Mouse (Mus musculus) macrophage (primary cell): ENCODE measurements around the gene Ypel4. TPM values are rescaled to one million over a fixed set of nuclear protein-coding genes. Genes with fewer than 3 reads are reported as not detected.

Experiments used
- H3K27ac ChIP-seq: fragments of 350-480 bp; formaldehyde crosslinking; 2 replicates; pipeline ENCODE4 v1.9.0; 2021
- H3K36me3 ChIP-seq: fragments of 350-480 bp; formaldehyde crosslinking; 2 replicates; pipeline ENCODE4 v1.9.0; 2021; ENCODE audit errors: inconsistent target
- H3K4me3 ChIP-seq: fragments of 350-480 bp; formaldehyde crosslinking; 2 replicates; pipeline ENCODE4 v1.9.0; 2021; ENCODE audit errors: inconsistent target
- H3K79me2 ChIP-seq: fragments of 350-480 bp; formaldehyde crosslinking; 2 replicates; pipeline ENCODE4 v1.9.0; 2021; ENCODE audit errors: inconsistent target
- WGBS: methylation state at CpG from one replicate; pipeline ENCODE4 v1.1.7; 2026; ENCODE audit warnings: inconsistent platforms; ENCODE audit not compliant: missing documents; 5-methylcytosine and 5-hydroxymethylcytosine counted together
- polyA plus RNA-seq: library from polyadenylated mRNA; stranded (reverse); fragments of 250-400 nt; gene quantifications from 3 replicates; pipeline ENCODE4 v1.2.4, GENCODE M21; 2018; ENCODE audit warnings: inconsistent platforms

Ypel4 gene
- polyA plus RNA-seq, 1 experiment from 2014 or later, result not detected

DNA sequence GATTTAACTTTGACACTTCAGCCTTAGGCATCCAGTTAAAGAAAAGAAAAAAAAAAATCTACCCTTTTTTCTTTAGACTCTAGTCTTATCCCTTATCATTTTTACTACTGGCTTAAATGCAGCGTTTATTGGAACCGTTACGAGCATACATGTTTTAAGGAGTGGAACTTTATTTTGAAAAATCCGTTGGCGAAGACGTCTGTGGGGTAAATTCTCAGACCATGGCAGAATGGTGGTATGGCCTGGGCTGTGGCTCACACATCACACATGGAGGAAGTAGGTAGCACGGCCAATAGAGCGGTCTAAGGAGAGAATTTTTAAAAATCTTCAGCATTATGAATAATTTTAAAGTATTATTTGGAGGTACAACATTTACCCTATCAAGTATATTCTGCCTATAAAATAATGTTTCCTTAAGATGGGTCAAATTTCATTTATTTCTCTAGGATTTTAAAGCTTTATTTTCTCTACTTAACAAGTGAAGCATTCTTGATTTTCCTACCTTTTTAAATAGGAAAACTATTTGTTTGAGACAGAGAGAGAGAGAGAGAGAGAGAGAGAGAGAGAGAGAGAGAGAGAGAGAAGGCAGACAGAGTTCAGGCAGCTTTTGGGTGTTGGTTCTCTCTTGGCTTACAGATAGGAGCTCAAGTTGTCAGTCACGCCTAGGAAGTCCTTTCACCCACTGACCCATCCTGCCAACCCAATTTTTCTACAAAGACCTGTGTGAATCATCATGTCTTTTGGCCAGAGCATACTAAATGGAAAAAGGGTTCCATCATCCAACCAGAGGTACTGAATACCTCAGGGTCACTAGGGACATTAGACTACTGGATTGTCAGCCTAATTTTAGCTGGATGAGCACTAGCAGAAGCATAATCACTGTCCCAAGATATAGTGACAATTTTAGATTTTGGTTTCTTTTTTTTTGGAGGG lies 17.2 kb upstream of the Ypel4 start:
- H3K79me2 ChIP-seq, result peaks cover 27% of the 10 kb centered on the region
- WGBS, result 31% methylated on average over 9 of the region's 9 CpGs
- no peaks in the 10 kb centered on the region for H3K36me3 ChIP-seq
- peak overlapping the region; percentile 59 for H3K4me3 ChIP-seq
- peak overlapping the region; percentile 83 for H3K27ac ChIP-seq

DNA sequence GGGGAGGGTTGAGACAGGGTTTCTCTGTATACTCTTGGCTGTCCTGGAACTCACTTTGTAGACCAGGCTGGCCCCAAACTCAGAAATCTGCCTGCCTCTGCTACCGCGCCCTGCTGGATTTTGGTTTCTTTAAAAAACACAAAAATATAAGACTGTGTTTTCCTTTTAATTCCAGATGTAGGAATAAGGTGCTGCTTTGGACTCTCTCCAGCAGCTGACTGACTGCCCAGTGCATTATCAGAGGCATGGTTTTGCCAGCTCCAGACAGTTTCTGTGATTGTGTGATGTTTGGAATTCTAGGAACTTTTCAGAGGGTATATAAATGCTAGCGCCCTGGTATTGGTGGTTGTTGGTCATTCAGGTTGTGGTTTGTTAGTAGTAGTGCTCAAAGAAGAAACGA lies 16.5 kb upstream of the Ypel4 start:
- WGBS, result 92% methylated on average over 4 of the region's 4 CpGs
- Histone ChIP-seq H3K4me3 (no peak overlapping the region), H3K79me2 (peaks cover 25% of the 10 kb centered on the region), H3K27ac (no peak overlapping the region), H3K36me3 (no peaks in the 10 kb centered on the region)

DNA sequence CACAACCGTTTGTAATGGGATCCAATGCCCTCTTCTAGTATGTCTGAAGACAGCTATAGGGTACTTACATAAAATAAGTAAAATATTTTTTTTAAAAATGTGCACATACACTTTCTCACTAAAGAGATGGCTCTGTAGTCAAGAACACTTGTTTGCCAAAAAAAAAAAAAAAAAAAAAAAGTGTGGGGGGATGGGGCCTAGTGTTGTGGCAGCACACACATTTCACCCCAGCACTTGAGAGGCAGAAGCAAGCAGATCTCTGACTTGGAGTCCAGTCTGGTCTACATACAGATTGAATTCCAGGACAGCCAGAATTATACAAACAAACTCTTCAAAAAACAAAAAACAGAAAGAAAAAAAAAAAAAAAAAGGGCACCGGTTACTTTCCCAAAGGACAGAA lies 13.1 kb upstream of the Ypel4 start:
- no peak overlapping the region for H3K27ac ChIP-seq
- 83% methylated on average over 1 of the region's 2 CpGs for WGBS
- no peak overlapping the region for H3K4me3 ChIP-seq
- H3K36me3 ChIP-seq, result peaks cover 17% of the 10 kb centered on the region; the same call in 1 of the 2 replicates
- peaks cover 35% of the 10 kb centered on the region for H3K79me2 ChIP-seq

DNA sequence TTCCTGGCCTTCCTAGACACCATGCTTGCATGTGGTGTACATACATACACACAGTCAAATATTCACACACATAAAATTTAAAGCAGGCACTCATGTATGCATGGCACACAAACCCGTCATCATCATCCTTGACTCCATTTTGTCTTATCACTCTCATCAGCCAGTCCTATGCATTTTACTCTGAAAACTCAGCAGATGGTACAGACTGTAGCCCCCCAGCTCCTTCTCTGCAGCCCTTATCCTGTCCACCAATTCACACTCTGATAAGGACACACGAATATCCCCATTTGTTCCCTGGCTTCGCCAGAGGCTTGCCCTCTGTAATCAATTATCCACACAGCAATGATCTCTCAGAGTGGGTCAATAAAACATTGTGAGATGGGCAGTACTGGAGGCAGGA lies 12.7 kb upstream of the Ypel4 start:
- Histone ChIP-seq H3K27ac (no peak overlapping the region), H3K36me3 (peaks cover 17% of the 10 kb centered on the region; the same call in 1 of the 2 replicates), H3K4me3 (no peak overlapping the region), H3K79me2 (peaks cover 39% of the 10 kb centered on the region)
- WGBS, result 92% methylated on average over 3 of the region's 3 CpGs

DNA sequence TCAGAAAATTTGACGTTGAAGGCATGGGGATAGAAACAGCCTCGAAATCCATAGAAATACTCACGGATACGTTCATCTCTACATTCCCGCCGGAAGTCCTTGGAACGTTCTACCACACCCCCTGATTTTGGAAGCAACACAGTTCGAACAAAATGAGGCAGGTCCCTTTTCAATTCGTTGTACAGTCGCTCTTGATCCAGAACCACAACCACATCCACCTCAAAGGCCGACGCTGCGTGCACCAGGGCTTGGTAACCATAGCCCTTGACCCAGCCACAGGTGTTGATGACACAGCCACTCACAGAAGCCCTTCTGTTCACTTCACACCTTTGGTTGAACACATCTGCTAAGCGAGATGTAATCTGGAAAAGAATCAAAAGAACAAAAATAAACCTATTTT lies 10.0 kb upstream of the Ypel4 start:
- H3K79me2 ChIP-seq, result peaks cover 49% of the 10 kb centered on the region
- WGBS, result 92% methylated on average over 13 of the region's 14 CpGs
- no peak overlapping the region for H3K4me3 ChIP-seq
- H3K36me3 ChIP-seq, result peaks cover 17% of the 10 kb centered on the region; the same call in 1 of the 2 replicates
- no peak overlapping the region for H3K27ac ChIP-seq

DNA sequence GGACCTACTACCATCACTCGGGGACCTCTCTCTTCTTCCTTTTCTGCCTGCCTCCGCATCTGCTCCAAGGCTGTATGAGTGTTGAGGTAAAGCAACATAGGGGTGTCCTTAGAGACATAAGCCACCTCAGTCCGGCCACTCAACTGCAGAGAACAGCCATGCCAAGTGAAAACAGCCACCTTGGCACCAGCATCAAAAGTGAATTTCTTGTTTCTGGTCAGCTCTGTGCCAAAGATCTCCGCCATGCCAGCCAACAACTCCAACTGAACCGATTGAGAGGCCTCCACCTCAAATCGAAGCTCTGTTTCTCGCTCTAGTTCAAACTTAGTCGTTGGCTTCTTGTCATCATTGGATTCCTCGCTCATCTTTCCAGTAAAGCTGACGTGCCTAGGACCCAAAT lies 8.1 kb upstream of the Ypel4 start:
- Histone ChIP-seq H3K27ac (no peak overlapping the region), H3K79me2 (peaks cover 49% of the 10 kb centered on the region), H3K4me3 (peak overlapping the region; percentile 81; the same call in 1 of the 2 replicates), H3K36me3 (peaks cover 17% of the 10 kb centered on the region; the same call in 1 of the 2 replicates)
- WGBS, result 92% methylated on average over 10 of the region's 10 CpGs

DNA sequence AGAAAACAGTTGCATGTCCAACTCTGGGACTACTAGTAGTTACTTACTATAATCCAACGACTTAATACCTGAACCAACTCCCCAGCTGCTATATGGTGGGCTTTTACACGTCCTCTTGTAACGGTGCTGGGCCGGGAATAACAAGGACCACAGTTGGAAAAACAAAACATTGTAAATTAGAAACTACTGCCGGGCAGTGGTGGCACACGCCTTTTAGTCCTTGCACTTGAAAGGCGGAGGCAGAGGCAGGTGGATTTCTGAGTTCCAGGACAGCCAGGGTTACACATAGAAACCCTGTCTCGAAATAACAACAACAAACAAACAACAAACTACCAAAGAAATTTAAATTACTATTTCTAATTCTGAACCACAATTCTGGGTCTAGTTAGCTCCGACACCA lies 7.1 kb upstream of the Ypel4 start:
- H3K27ac ChIP-seq, result peak overlapping the region; percentile 78
- H3K4me3 ChIP-seq, result peak overlapping the region; percentile 81
- peaks cover 17% of the 10 kb centered on the region; the same call in 1 of the 2 replicates for H3K36me3 ChIP-seq
- WGBS, result 2% methylated on average over 9 of the region's 9 CpGs
- peaks cover 49% of the 10 kb centered on the region for H3K79me2 ChIP-seq

DNA sequence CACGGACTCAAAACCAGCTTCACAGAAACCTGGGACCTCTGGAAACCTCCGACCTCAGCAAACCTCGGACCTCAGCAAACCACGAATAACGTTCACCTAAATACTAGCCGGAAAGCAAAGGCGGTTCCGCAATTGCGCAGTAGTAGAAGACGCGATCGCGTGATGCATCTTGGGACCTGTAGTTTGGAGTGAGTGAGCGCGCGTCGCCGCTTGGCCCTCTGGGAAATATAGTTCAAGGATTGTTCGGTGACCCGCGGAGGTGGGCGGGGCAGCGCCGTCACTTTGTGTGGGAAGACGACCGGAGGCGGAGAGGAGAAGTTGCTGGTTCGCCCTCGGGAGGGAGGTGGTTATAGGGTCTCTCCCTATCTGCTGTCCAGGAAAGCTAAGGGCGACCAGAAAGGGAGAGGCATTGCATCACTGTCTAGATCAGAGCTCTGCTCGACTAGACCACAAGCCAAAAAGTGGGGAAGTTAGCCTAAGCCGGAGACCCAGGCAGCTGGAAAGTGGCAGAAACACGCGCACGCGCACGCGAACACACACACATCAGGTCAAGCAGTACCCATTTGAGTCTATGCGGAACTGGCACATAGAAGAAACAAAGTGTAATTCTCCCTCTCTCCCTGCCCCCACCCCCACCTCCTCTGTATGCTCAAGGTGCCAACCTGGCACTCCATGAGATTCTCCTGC lies 6.5 kb upstream of the Ypel4 start, which contains the start of gene Clp1:
Gene Clp1 (minus strand): TSS at position 179 of the 687 bp plus-strand sequence.
- peak within 1 kb of the TSS; percentile 81 for H3K4me3 ChIP-seq
- under 1% methylated on average over 39 of the region's 39 CpGs for WGBS
- peaks cover 17% of the 10 kb centered on the region; the same call in 1 of the 2 replicates for H3K36me3 ChIP-seq
- peaks cover 45% of the 10 kb centered on the region for H3K79me2 ChIP-seq
- H3K27ac ChIP-seq, result peak within 1 kb of the TSS; percentile 78

DNA sequence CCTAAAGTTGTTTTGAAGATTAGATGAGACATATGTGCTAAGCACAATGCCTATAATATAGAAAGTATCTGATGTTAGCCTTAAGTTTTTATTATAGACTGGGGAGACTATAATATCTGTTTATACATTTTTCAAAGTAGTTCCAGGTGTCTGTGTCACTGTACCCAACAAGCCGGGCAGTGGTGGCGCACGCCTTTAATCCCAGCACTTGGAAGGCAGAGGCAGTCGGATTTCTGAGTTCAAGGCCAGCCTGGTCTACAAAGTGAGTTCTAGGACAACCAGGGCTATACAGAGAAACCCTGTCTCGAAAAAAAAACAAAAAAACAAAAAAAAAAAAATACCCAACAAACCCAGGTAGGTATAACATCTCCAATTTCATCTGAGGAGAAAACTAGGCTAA lies 5.7 kb upstream of the Ypel4 start:
- WGBS, result 92% methylated on average over 5 of the region's 5 CpGs
- Histone ChIP-seq H3K36me3 (peaks cover 14% of the 10 kb centered on the region; the same call in 1 of the 2 replicates), H3K79me2 (peaks cover 39% of the 10 kb centered on the region), H3K4me3 (peak overlapping the region; percentile 81; the same call in 1 of the 2 replicates), H3K27ac (peak overlapping the region; percentile 78)

DNA sequence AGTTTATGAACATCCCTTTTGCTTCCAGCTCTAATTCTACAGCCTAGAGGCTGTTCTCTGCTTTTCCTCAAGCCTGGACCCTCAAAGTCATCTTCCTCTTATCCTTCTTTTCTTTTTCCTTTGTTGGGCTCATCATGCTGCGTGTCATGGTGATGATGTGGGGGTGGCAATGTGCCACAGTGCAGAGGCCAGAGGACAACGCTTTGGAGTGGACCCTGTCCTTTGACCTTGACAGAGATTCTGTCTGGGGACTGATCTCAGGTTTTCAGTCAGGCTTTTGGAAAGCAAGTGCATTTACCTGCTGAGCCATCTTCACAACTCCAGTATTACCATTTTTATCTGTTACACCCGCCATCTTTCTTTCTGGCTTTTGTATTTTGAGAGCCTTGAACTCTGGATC lies 2.7 kb upstream of the Ypel4 start:
- Histone ChIP-seq H3K27ac (no peak overlapping the region), H3K4me3 (no peak overlapping the region), H3K79me2 (peaks cover 9% of the 10 kb centered on the region), H3K36me3 (no peaks in the 10 kb centered on the region)
- WGBS, result 86% methylated on average over 3 of the region's 3 CpGs

DNA sequence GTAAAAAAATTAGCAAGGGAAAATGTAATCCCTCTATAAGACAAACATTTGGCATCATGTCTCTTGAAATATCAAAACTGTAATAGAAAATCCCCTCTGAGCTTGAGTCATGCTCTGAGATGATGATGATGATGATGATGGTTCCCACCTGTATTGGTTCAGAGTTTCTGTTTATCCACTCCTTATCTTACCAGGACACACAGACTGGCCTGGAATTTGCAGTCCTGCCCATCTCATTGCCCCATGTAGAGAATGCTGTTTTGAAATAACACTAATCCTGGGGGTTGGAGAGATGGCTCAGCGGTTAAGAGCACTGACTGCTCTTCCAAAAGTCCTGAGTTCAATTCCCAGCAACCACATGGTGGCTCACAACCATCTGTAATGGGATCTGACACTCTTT lies 1.5 kb upstream of the Ypel4 start:
- Histone ChIP-seq H3K4me3 (no peak overlapping the region), H3K27ac (no peak overlapping the region), H3K79me2 (no peaks in the 10 kb centered on the region), H3K36me3 (no peaks in the 10 kb centered on the region)
- WGBS, result 100% methylated on average over 1 of the region's 1 CpGs

DNA sequence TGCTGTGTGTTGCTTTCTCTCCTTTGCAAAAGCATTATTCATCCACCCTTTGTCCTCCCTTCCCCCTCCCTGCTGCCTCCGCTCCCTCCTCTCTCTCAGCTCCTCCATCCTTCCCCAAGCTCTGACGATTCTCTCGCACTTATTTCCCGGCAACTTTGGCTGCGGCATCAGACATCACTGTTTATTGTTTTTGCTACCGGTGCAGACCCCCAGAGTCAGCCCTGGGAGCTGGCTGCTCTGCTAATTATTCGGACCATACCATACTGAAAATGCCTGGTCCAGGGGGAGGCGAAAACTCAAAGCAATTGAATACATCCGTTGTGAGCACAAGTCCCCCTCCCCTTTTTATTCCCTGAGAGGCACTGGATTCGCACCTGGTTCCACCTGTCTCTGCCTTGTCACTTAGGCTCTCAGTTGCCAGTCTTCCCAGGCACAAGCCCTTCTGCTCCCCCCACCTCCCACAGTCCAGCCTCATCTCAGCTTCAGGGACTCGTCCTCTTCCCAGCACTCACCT lies 550 bp downstream of the Ypel4 start:
- 2% methylated on average over 11 of the region's 11 CpGs for WGBS
- Histone ChIP-seq H3K36me3 (no peaks in the 10 kb centered on the region), H3K27ac (no peak overlapping the region), H3K79me2 (no peaks in the 10 kb centered on the region), H3K4me3 (no peak overlapping the region; the same call in 1 of the 2 replicates)

DNA sequence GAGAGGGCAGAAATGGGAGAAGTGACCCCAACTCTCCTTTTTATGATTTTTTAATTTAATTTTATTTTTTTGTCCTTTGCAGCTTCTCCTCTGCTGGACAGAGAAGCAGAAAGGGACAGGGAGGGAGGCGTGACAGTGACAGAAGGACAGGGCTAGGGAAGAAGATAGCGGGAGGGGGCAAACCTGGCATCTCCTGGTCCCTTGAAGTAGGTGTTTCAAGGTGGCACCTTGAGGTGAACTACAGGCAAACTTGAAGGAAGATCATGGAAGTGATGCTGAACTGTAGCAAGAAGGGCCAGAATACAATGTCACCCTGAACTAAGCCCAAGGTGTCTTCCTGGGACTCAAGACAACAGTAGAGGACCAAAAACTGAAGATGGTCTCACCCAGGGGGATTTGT lies 1.1 kb downstream of the Ypel4 start:
- no peak overlapping the region for H3K4me3 ChIP-seq
- H3K79me2 ChIP-seq, result no peaks in the 10 kb centered on the region
- no peaks in the 10 kb centered on the region for H3K36me3 ChIP-seq
- WGBS, result 26% methylated on average over 2 of the region's 2 CpGs
- H3K27ac ChIP-seq, result no peak overlapping the region

DNA sequence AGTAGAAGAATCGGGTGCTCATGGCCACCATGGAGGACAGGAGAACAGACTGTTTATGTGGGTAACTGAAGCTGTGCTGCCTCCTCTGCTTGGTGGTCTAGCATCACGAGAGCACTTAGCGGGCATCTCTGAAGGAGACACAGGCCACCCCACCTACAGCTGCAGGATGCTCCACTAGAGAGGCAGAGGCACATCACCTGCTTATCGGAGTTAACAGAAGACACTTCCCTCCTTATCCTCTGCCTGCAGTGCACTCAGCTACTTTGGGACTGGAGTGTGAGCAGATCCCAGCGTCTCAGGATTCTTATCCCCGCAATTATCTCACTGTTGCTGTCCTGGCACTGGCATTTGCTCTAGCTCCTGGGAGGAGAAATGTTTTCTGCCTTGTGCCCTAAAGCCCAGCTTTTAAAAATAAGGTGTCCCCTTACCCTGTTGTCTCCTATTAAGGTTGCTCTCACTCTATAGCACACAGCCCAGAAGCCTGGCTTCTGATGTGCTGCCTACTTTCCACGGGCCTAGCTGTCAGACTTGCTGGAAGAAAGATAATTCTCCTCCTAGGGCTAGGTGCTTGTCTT lies 1.6 kb downstream of the Ypel4 start:
- no peak overlapping the region for H3K4me3 ChIP-seq
- H3K79me2 ChIP-seq, result no peaks in the 10 kb centered on the region
- WGBS, result 25% methylated on average over 7 of the region's 7 CpGs
- no peak overlapping the region for H3K27ac ChIP-seq
- no peaks in the 10 kb centered on the region for H3K36me3 ChIP-seq
